Mouse (Mus musculus): ENCODE measurements around the gene Pi4k2a.

Pi4k2a gene

DNA sequence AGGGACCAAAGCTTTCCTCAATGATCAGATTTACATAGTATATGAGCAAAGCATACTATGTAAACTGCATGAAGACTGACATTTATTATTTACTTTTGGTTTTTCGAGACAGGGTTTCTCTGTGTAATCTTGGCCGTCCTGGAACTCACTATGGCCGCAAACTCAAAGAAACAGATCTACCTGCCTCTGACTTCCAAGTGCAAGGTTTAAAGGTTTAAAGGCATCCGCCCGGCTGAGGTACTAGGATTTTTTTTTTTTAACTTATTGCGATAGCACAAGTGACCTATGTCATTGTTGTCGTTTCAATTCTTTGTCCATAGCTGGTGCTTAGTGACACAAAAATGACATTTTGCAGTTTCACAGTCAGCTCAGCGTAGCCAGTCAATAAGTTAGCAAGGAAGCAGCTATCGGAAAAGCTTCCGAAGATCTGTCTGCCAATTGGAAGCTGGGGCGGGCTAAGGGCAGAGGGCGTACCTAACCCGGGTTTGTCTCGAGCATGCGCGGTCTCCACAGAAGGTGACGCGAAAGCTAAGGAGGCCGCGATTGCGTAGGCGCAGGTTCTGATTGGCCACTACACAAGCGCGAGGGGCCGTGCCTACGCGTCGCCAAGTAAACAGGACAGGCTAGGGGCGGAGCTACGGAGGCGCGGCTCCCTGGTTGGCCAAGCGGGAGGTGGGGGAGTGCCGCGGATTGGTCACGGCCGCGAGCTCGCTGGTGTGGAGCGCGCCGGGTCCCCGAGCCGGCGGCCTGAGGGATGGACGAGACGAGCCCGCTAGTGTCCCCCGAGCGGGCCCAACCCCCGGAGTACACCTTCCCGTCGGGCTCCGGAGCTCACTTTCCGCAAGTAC lies at the start of gene Pi4k2a:
Gene Pi4k2a, plus strand, starts transcription at position 723 of the 848 bp plus-strand sequence.
- peak; percentile 96 to 97 for DNase-seq

DNA sequence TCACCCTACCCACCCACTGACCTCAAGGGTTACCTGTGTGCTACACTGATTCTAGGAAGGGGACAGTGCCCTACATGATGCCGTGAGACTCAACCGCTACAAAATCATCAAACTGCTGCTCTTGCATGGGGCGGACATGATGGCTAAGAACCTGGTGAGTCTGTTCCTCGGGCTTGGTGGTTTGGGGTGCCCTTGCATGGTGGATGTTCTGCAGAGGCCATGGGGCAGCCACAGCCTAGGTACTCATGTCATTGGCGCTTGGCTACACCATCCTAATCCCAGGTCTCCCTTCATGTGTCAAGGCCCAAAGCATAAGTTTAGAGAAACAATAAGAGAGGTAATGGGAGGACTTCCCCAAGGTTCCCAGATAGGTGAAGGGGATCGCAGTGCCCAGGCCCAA lies 46.3 kb upstream of the Pi4k2a start:
- no peak for DNase-seq

DNA sequence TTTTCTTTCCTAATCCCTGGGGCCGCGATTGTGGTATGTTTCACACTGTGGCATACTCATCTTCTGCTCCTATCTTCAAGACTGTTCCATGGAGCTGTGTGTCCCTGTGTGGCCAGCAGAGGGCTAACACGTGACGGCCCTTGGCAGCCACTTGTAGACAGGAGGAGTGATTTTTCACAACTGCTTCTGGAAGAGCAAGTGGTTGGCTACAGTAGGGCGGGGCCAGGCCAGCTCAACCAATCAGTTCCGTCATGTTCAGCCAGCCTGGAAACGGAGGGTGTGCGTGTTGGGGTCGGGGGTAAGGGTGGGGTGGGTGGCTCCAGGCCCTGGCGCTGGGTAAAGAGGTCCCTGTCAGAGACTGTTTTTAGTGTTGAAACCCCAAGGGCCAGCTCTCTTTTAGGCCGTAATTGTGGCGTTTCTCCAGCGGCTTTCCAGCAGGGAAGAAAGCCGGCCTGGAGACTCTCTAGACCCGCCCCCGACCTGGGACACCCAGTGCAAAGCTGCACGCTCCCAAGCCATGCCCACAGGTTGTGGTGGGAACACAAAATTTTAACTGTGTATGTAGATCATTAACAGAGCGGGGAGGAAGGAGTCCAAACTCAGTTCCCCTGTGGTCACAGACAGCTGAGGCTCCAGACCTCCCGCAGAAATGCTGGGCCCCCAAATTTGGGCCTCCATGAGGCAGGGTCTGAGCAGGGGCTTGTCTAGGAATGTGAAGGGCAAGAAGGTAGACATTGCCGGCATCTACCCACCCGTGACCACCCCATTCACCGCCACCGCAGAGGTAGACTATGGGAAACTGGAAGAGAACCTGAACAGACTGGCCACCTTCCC lies 44.8 kb upstream of the Pi4k2a start, which contains the start of gene Hoga1:
Gene Hoga1, plus strand, starts transcription at position 342 of the 834 bp plus-strand sequence.
- peak; percentile 54 to 56 for DNase-seq

DNA sequence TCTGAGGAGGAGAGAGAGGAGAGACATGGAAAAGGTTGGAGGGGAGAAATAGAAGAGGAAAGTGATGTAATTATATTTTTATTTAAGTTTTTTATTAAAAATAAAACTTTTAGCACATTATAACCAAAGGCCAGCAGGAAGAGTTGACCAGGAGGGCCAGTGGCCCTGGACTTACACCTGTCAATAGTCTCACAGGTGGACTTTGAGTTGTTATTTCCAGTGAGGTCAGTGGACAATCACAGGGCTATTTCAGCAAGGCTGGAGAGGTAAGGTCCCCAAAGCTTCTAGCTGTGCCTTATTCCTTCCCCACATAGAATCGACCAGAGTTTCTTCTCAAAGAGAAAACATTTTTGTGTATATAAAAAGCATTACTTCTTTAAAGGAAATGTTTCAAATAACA lies 40.0 kb upstream of the Pi4k2a start:
- DNase-seq = no peak

DNA sequence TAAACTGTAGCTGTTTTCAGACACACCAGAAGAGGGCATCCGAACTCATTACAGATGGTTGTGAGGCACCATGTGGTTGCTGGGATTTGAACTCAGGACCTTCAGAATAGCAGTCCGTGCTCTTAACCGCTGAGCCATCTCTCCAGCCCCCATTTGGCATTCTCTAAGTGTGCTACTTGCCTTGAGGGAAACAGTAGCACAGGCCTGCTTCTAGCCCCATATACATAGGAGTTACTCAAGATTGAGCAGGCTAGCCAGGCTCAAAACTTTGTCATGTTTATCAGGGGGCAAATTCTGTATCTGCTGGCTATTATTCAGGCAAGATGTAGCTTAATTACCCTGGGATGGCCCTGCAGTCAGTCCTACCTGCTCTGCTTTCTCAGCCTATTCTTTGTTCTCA lies 38.9 kb upstream of the Pi4k2a start:
- DNase-seq = no peak

DNA sequence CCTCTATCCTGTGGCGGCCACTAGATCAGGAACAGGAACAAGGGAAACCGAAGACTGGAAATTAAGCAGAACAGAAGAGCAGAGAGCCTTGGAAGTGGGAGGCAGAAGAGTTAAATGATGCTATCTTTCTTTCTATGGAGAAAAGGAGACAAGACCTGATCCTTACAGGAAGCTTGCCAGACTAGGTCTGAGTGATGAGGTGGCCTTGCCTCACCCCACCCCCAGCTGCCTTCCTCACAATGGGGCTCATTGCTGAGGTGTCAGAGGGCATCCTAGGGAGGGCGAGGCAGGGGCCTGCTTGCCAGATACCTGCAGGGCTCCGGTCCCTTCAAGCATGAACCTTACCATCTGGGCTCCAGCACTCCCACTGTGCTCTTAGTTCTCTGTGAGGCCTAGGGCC lies 38.3 kb upstream of the Pi4k2a start, which contains the start of gene 4933411K16Rik:
Gene 4933411K16Rik, plus strand, starts transcription at position 301 of the 400 bp plus-strand sequence.
- no peak for DNase-seq

DNA sequence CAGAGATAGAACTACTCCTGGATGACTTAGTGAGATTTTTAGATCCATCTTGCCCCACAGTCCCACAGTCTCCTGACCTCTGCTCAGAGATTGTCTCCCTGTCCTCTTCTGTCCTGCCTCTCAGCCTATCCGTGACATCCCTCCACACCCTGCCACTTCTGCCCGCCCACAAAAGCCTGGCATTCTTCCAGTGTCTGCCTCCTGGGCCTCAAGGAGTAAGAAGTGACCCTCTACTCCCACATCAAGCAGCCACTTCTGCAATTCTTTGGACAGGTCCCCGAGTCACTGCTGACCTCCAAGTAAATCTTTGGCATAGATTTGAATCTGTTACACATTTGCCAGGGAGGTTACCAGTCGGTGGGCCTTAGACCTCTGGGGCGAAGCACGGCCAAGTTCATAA lies 36.0 kb upstream of the Pi4k2a start:
- DNase-seq = no peak

DNA sequence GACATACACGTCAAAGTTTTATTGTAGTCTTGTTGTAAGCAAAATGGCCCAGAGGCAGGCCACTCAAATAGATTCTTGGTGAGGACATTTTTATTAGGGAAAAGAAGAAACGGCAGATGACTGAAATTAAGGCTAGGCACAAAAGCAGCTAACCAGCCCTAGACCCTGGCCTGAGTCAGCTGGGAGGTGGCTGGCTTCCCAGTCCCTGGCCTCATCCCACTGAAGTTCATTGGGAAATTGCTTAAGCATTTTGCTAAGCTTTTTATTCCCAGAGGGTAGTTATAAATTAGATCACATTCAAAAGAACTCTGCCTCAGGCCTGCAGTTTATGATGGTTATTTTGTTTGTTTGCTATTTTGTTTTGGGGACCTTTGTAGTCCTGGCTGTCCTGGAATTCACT lies 34.4 kb upstream of the Pi4k2a start:
- DNase-seq = no peak

DNA sequence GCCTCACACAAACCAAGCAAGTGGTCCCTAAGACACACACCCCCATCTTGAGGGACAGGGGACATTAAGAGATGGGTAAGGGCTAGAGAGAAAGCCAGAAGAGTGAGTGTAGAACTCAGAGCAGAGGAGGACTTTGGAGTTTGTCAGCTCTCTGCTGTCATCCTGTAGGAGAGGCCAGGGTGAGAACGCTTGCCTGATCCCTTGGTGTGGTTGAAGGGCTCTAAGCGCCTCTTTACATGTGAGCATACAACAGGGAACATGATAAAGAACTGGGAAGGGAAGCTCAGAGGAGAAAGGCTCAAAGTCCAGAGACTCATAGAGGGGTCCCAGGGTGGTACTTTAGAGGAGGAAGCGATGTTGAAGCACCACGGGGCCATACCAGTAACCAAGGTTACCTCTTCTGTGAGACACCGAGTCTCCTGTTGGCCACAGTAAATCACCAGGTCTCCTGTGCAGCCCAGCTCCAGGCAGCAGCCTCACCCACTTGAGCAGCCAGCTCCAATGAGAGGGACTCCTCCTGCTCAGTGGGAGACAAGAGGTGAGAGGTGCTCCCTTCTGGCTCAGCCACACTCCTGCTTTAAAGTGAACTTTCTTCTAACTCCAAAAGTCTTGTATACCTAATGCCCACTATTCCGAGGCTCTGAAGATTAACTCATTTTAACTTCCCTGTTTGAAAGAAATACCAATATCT lies 33.4 kb upstream of the Pi4k2a start:
- DNase-seq = no peak

DNA sequence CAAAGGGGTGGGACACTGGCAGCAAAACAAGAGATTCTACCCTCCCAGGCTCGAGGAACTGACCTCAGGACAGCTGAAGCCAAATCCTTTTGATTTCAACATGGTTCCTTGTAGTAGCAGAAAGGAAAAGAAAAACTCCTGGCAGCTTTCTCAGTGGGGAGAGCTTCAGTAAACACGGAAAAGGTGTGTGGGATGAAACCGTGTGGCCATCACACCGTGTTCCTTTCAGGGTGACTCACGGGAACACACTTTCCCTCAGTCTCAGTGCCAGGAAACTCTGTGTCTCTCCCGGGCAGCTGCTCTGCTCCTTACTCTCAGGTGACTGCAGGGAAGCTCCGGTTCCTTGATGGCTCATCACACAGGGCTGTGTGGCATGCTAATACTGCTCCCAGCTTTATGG lies 31.8 kb upstream of the Pi4k2a start:
- DNase-seq = no peak

DNA sequence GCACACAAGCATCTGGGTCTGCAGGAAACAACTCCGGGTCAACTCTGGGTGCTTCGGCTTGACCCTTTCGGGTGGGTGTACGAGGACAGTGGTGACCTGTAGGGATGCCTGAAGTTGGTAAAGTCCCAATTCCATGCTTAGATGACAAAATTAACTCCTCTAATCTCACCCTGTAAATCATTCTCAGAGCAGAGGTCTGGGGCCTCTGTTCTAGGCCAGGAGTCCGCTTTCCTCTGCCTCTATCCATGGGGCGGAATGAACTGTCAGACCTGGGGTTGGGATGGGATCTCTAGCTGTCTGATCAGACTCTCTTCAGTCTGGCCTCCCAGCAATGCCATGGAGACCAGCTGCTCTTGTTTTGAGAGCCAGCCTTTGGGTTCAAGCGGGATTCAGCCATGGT lies 28.8 kb upstream of the Pi4k2a start:
- no peak for DNase-seq

DNA sequence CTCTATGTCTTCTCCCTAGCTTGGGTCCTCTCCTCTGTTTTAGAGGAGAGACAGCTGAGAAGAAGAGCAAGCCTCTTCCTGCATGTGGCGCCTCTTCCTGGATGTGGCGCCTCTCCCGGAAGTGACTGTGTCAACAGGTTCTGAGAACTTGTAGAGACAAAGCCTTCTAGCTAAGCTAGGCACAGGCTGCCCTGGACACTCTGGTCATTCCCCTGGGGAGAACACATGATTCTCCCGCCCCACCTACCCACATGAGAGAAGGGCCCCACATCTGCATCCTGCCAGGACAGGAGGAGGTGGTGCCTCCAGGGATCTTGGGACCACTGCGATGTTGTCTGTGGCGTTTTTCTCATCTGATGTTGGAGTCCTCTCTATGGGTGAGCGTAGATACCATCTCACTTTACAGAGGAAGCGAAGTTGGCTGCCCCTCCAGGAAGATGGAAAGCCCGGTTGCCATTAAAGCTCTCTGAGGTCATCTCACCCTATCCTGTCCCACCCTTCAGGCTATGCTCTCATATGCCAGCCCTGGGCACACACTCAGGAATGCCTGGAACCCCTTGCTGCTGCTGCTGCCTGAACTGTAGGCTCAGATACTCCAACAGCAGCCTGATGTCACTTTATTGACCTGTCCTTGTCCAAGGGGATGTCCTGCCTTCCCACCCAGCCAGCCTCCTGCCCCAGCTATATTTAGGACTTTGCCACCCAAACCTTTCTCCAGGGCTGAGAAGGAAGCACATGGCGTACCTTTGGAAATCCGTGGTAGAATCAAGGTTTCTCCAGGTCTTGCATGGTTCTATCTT lies 21.6 kb upstream of the Pi4k2a start:
- no peak for DNase-seq

DNA sequence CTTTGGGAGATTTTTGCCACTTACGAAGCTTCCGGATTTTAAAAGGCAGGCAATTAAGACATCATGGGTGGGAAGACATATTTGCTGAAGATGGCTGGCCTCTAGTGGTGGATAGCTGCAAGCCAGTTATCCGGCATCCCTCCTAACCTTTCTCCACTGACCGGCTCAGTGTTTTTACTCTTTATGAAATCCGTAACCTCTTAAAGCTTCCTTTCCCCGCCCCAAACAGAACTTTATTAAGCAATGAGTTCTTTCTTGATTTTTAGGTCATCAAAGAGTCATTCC lies 21.1 kb upstream of the Pi4k2a start:
- DNase-seq = no peak

DNA sequence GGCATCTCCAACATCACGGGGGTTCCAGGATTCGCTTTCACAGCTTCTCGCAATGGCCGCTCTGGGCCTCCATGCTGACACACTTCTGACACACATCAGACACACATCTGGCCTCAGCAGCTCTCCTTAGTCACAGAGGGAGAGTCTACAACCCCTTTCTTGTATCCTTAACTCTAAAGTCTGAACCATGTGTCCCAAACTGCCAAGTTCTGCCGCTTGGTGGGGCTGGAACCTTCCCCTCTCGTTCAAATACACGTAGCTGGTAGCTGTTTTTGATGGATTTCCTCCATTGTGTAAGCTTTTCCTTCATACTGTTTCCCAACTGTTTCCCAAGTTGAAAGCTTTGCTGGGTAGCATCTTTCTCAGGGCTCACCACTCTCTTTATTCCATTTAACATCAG lies 19.0 kb upstream of the Pi4k2a start:
- no peak for DNase-seq

DNA sequence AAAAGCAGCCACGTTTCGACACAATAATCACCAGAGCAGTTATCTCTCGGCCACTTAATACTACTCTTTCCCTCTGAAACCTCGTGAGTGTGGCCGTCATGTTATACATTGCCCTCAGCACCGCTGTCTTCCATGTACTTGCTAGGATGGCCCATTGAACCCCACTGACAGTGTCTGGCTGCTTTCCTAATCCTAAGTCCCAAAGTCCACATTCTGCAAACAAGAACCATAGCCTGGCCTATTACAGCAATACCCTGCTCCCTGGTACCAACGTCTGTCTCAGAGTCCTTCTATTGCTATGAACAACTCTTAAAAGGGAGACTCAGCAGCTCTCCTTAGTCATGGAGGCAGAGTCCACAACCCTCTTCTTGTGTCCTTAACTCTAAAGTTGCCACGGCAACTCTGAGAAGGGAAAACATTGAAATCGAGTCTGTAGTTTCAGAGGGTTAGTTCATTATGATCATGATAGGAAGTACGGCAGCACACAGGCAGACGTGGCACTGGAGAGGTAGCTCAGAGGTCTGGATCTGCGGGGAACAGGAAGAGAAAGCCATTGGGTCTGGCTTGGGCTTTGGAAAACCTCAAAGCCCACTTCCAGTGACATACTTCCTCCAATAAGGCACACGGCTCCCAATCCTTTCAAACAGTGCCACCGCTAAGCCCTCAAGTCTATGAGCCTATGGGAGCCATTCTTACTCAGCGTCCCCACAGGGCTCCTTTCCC lies 18.2 kb upstream of the Pi4k2a start:
- DNase-seq = no peak

DNA sequence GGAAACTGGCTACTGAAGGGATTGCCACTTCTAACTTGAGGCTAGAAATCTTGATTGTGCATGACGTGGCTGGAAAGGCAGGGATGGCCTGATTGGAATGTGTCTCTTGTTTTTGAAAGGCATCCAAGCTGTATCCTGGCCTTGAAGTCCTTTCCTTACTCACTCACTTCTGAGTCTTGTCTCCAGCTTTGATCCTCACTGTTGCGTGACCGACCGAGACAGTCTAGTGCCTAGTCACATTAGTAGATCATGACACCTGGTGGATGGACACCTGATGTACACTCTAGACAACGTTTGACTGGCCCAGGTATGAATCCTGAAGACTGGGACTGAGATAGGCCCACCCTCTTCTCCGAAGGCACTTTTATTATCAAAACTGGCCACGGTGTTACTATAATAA lies 17.5 kb upstream of the Pi4k2a start:
- DNase-seq = no peak

DNA sequence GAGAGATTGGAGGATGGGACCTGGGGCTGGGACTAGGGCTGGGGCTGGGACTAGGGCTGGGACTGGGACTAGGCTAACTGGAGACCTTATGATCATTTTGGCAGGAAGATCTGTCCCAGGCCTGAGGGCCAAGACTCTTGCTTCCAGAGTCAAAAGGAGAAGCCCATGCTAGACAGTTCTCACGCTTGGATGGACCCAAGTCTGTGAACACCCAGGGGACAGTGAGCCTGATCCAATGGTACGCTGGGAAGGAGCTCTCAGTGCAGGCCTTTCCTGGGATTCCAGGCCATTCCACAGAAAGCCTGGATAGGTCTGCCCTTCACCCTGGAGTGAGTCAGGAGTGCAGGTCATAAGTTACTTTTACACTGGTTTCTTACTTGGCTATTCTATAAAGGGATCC lies 15.2 kb upstream of the Pi4k2a start:
- DNase-seq = no peak

DNA sequence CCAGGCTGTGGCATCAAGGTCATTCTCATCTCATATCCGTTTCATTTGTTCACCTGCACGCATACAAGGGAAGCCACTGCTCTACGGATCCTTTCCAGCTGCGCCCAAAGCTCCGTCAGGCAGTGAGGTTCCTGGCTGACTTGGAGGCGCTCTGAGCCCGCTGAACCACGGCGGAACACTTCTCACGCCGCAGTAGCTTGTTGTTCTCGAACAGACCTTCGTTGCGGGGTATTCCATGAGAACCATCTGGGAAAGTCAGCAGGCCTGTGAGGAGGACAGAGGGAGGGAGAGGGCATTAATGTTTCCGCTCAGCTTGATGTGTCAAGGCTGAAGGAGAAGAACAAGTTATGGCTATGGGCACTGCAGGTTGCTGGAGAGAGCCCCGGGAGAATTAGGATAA lies 14.3 kb upstream of the Pi4k2a start:
- no peak for DNase-seq

DNA sequence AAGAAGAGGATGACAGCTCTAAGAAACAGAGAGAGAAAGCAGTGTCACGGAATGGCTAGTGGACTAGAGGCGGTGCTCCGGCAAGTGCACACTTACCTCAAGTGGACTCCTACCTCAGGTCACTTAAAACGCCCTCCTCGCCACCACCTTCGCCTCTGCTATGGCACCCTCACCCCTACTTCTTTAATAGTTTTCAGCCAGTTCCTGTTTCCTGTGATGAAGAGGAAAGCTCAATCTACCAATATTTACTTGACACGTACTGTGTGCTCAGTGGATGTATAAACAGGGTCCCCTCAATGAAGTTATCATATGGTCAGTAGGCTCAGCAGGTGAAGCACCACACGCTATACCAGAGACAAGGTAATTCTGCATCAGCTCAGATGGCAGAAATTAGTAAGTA lies 11.7 kb upstream of the Pi4k2a start:
- no peak for DNase-seq

DNA sequence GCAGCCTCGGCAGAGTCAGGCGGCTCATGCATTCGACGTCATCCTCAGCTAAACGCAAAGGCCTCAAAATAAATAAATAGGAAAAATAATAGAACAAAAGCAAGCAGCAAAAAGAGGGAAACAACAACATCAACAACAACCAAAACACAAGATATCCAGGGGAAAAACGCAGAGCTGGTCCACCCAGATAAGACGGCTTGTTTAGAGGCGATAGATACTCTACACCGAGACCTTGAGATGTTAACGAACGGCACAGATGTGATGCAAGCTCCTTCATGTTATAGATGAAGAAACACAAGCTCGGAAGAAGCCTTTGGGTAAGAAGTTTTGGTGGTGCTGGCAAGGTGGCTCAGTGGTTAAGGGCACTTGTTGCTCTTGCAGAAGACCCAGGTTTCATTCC lies 11.3 kb upstream of the Pi4k2a start:
- DNase-seq = no peak

DNA sequence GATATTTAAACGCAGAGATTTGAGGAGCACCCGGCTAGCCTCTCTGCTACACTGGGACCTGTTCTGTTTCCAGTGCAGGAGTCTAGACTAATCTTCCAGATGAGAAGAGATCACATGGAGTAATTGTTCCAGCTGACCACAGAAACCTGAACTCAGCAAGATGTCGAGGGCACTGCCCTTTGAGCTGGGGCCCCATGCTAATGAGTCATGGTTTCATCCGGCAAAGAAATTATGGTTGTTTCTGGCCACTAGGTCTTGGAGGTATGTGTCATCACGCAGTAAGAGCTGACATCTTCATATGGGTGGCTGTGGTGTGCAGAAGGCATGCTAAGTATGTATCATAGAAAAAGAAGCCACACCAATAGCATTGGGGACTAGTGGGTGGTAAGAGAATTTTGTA lies 10.3 kb upstream of the Pi4k2a start:
- no peak for DNase-seq

DNA sequence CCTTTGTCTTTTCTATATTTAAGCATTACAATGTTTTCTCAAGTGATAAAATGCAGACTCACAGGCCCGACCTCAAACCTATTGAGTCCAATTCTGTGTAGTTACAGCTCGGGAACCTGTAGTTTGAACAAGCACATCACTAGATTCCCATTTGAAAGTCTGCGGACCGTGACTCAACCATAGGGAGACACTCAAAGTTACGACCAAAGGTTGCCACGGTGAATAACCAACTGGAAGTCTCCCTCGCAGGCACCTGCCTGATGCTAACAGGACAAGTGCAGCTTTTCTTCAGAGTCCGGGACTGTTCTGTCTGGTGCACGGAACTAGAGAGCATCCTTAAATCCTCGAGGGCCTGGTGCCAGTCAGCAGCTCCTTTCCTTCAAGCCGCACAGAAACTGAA lies 9.8 kb upstream of the Pi4k2a start:
- no peak for DNase-seq

Measured in B cell, adult 2 months (primary cell).